Mouse (Mus musculus): ENCODE measurements at regions not wholly inside any gene's neighbourhood (a gene's known extent, or its start where the extent isn't known, plus 50 kb on each side); places are given as distances from the start of the nearest gene placed in this dataset.
A peak's percentile ranks its signal among the peaks of the same experiment; 100 is the strongest.

DNA sequence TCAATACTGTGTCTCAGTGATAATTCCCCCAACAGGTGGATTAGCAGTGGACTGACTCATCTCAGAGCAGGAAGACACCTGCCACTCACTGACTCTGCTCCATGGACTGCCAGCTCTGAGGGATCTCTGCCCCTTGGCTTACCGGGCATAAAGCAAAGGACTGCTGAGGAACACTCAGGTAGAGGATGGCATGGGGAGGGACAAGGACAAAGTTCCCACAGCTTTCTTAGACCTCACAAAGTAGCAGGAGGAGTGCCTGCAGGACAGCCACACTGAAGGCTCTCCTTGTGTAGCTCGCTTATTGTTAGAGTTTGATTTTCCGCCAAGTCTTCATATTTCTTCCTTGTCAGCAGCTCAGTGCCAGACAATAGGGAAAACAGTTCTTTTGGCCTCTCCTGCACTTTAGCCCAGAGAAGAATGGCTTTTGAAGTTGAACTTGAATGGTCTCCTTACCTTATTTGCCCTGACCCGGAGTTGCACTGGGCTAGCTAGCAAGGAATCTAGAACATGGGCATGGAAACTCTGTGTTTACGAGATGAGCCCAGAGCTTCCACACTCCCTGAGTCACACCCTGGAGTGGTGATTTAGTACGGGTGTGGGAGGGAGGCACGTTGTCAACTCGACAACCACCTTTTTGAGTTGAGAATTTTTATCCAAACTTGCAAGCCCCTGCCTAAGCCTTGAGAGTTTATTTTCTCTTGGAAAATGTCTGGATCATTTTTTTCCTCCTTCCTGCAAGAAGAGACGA, 331.4 kb downstream of the Cog6 start:
- Histone ChIP-seq H3K36me3 (ENCODE audit: control insufficient read depth, insufficient read depth) (no peaks in the 10 kb centered on the region), H3K4me3 (replicated peaks; ENCODE audit: low read length) (no peak overlapping the region), H3K27ac (ENCODE audit: low read length) (no peak overlapping the region), H3K4me1 (replicated peaks; ENCODE audit: control insufficient read depth, insufficient read depth, low read length) (peaks cover 7% of the 10 kb centered on the region; the same call in 1 of the 2 replicates), H3K27me3 (replicated peaks; ENCODE audit: control insufficient read depth, insufficient read depth, low read length) (no peaks in the 10 kb centered on the region), H3K4me2 (ENCODE audit: low read length) (no peak overlapping the region), H3K9me3 (ENCODE audit: control insufficient read depth, low read length) (no peaks in the 10 kb centered on the region), H3K9ac (replicated peaks; ENCODE audit: low read depth, low read length) (no peak overlapping the region)
- WGBS, result 63% methylated on average over 9 of the region's 9 CpGs
- no peak for ATAC-seq

DNA sequence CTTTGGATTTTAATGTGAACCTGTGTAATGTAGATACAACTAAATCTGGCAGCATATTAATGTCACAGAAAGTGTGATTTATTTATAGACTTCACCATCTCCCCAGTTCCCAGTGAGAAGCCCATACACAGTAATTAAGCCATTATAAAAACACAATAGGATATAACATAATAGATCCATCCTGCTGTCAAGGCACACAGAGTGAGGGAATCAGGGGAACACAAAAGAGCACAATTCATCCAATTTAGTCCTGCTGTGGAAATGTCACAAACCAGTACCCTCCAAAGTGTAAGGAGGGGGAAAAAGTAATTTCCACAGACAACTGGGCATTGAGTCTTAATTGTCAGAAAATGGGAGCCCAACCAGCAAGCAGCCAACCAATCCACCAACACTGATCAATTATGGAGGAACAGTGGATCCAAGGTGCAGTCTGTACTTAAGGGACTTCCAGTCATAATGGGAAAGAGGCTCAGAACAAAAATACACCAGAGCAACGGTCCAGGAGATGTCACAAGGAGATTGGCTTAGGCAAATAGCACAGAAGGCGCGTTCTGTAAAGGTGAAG, 336.1 kb downstream of the Cog6 start:
- no peak overlapping the region for H3K27ac ChIP-seq (ENCODE audit: low read length)
- no peaks in the 10 kb centered on the region for H3K36me3 ChIP-seq (ENCODE audit: control insufficient read depth, insufficient read depth)
- no peak overlapping the region for H3K4me2 ChIP-seq (ENCODE audit: low read length)
- no peaks in the 10 kb centered on the region for H3K27me3 ChIP-seq (replicated peaks; ENCODE audit: control insufficient read depth, insufficient read depth, low read length)
- peak; percentile 80 for ATAC-seq
- H3K9me3 ChIP-seq (ENCODE audit: control insufficient read depth, low read length), result no peaks in the 10 kb centered on the region
- WGBS, result 5% methylated on average over 3 of the region's 3 CpGs
- peaks cover 7% of the 10 kb centered on the region; the same call in 1 of the 2 replicates for H3K4me1 ChIP-seq (replicated peaks; ENCODE audit: control insufficient read depth, insufficient read depth, low read length)
- no peak overlapping the region for H3K9ac ChIP-seq (replicated peaks; ENCODE audit: low read depth, low read length)
- H3K4me3 ChIP-seq (replicated peaks; ENCODE audit: low read length), result no peak overlapping the region

DNA sequence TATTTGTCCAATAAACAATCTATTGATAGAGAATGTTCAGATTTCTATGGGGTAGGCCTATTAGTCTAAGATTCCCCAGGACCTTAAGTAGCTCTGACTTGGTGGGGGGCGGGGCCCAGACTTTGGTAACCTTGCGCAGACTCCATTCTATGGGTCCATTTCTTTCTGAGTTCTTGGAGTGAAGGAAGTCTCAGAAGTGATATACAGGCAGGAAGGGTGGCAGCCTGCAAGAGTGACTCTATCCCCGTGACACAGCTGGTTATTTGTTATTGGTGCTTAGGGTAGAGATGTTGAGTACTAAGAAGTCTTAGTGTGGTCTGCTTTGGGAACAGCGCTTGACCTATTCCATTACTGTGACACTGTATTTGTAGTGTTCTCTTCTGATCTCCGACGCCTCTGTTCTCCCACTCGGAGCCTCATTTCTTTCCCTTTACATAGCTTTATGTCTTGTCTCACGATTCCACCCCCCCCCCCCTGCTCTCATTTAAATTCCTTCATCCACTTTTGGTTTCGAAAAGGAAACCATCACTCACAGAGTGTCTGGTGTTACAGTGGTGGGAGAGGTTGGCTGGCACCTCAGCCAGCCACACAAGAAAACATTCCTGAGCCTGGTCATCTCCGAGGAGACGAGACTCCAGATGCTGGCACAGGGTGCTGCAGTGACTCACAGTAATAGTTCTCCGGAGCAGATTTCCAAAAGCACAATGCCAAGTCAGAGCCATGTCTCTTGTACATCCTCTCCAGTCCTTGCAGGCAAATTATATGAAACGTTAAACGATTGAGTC, 340.0 kb downstream of the Cog6 start:
- H3K9ac ChIP-seq (replicated peaks; ENCODE audit: low read depth, low read length), result no peak overlapping the region
- 81% methylated on average over 14 of the region's 14 CpGs for WGBS
- no peak overlapping the region for H3K4me3 ChIP-seq (replicated peaks; ENCODE audit: low read length)
- no peaks in the 10 kb centered on the region for H3K27me3 ChIP-seq (replicated peaks; ENCODE audit: control insufficient read depth, insufficient read depth, low read length)
- peaks cover 2% of the 10 kb centered on the region; the same call in 1 of the 2 replicates for H3K4me1 ChIP-seq (replicated peaks; ENCODE audit: control insufficient read depth, insufficient read depth, low read length)
- no peak overlapping the region for H3K27ac ChIP-seq (ENCODE audit: low read length)
- no peak overlapping the region for H3K4me2 ChIP-seq (ENCODE audit: low read length)
- no peaks in the 10 kb centered on the region for H3K9me3 ChIP-seq (ENCODE audit: control insufficient read depth, low read length)
- no peaks in the 10 kb centered on the region for H3K36me3 ChIP-seq (ENCODE audit: control insufficient read depth, insufficient read depth)
- ATAC-seq, result no peak

DNA sequence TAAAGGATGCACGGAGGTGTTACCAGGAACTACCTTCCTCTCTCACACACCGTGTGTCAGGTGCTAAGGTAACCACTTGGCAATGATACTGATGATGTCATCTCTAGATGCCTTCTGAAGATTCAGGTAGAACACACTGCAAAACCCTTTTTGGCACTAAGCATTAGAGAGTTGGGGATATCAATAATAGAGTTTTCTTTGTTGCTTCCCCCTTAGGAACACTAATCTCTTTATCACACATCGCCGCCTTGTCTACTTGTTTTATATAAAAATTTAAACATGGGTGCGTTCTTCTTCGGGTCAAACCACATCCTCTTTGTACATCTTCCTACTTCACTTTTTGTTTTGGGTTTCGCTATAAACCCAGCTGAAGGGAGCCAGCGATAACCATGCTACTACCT, 346.4 kb downstream of the Cog6 start:
- Histone ChIP-seq H3K27me3 (replicated peaks; ENCODE audit: control insufficient read depth, insufficient read depth, low read length) (no peaks in the 10 kb centered on the region), H3K4me2 (ENCODE audit: low read length) (no peak overlapping the region), H3K36me3 (ENCODE audit: control insufficient read depth, insufficient read depth) (no peaks in the 10 kb centered on the region), H3K9ac (replicated peaks; ENCODE audit: low read depth, low read length) (no peak overlapping the region), H3K4me1 (replicated peaks; ENCODE audit: control insufficient read depth, insufficient read depth, low read length) (no peaks in the 10 kb centered on the region), H3K27ac (ENCODE audit: low read length) (no peak overlapping the region), H3K9me3 (ENCODE audit: control insufficient read depth, low read length) (no peaks in the 10 kb centered on the region), H3K4me3 (replicated peaks; ENCODE audit: low read length) (no peak overlapping the region)
- ATAC-seq, result no peak
- 93% methylated on average over 8 of the region's 8 CpGs for WGBS

DNA sequence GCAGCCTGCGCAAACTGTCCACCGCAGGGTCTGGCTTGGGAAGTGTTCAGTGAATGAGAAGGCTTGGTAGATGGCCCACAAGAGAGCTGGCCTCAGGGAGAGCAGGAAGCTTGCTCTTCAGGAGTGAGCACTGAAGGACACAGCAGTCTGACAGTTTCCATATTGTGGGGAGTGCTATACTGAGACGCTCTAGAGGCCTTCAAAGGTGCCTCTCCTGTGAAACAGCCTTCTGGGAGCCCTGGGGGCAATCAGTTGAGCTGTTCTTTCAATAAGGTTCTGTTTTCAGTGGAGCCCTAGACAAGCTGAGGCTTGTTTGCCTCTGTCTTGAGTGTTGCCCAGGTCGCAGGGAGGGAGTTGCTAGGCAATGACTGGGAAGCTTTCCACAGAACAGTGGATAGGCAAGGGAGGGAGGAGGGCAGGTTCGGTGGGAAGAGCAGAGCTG, 353.9 kb downstream of the Cog6 start:
- WGBS, result 41% methylated on average over 5 of the region's 5 CpGs
- no peaks in the 10 kb centered on the region for H3K36me3 ChIP-seq (ENCODE audit: control insufficient read depth, insufficient read depth)
- no peaks in the 10 kb centered on the region for H3K27me3 ChIP-seq (replicated peaks; ENCODE audit: control insufficient read depth, insufficient read depth, low read length)
- H3K9me3 ChIP-seq (ENCODE audit: control insufficient read depth, low read length), result no peaks in the 10 kb centered on the region
- no peak overlapping the region for H3K4me2 ChIP-seq (ENCODE audit: low read length)
- H3K9ac ChIP-seq (replicated peaks; ENCODE audit: low read depth, low read length), result no peak overlapping the region
- no peak overlapping the region for H3K27ac ChIP-seq (ENCODE audit: low read length)
- H3K4me1 ChIP-seq (replicated peaks; ENCODE audit: control insufficient read depth, insufficient read depth, low read length), result peaks cover 13% of the 10 kb centered on the region
- ATAC-seq, result peak; percentile 58
- no peak overlapping the region for H3K4me3 ChIP-seq (replicated peaks; ENCODE audit: low read length)

DNA sequence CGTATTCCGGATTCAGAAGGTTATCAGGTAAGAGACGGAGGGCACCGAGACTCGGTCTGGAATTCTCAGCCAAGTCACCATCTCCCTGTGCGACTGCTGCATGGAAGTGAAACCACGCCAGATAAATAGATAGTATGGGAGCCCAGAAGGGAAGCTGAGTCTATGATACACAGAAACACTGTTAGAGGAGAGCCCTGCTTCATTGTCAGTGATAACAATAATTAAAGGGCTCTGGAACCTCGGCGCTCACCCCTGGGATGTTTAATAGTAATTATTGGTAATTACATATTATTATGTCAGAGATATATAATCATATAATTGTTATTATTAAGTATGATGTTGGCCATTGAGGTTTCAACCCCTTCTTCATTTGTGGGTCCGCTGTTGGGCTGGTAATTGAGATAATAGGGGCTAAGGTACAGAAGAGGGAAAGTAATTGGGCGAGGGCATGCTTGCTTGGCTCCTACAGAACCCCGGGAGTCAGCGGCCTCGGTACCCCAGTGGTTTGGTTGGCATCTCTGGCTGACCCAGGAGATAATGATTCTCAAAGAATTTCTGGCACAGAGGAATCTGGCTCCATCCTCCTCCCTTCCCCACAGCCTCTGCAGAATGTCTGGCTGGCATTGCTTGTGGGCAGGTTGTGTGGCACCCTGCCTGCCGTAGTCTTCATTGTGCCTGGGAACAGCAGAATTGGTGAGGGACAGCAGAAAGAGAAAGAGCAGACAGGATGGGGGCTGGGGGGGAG, 354.7 kb downstream of the Cog6 start:
- 68% methylated on average over 15 of the region's 15 CpGs for WGBS
- no peak overlapping the region for H3K4me3 ChIP-seq (replicated peaks; ENCODE audit: low read length)
- H3K4me1 ChIP-seq (replicated peaks; ENCODE audit: control insufficient read depth, insufficient read depth, low read length), result peaks cover 13% of the 10 kb centered on the region
- H3K27me3 ChIP-seq (replicated peaks; ENCODE audit: control insufficient read depth, insufficient read depth, low read length), result no peaks in the 10 kb centered on the region
- no peak overlapping the region for H3K4me2 ChIP-seq (ENCODE audit: low read length)
- no peaks in the 10 kb centered on the region for H3K9me3 ChIP-seq (ENCODE audit: control insufficient read depth, low read length)
- H3K27ac ChIP-seq (ENCODE audit: low read length), result no peak overlapping the region
- H3K36me3 ChIP-seq (ENCODE audit: control insufficient read depth, insufficient read depth), result no peaks in the 10 kb centered on the region
- no peak overlapping the region for H3K9ac ChIP-seq (replicated peaks; ENCODE audit: low read depth, low read length)
- ATAC-seq, result peak; percentile 63

DNA sequence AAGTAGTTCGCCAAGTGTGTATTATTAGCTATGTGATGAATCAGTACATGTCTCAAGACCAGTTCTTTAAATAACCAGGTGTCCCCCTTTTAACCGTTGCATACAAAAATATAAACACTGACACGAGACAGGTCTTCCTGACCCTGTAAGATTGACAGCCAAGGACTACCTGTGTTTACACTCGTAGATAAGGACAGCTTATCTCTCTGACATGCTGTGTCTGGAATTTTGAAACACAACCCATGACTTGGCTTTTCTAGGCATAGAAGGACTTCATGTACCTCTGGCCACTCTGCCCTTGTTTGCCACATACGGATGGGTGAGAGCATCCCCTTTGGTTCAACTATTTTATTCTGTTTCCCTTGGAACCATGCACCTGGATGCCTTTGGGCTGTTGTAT, 364.0 kb downstream of the Cog6 start:
- no peak overlapping the region for H3K4me3 ChIP-seq (replicated peaks; ENCODE audit: low read length)
- no peak overlapping the region for H3K27ac ChIP-seq (ENCODE audit: low read length)
- H3K9me3 ChIP-seq (ENCODE audit: control insufficient read depth, low read length), result peaks cover 3% of the 10 kb centered on the region; the same call in 1 of the 2 replicates
- 0 out of 2 replicates have a peak, but pooled peaks cover 2% of the 10 kb centered on the region for H3K27me3 ChIP-seq (replicated peaks; ENCODE audit: control insufficient read depth, insufficient read depth, low read length)
- no peak for ATAC-seq
- H3K4me2 ChIP-seq (ENCODE audit: low read length), result no peak overlapping the region
- H3K4me1 ChIP-seq (replicated peaks; ENCODE audit: control insufficient read depth, insufficient read depth, low read length), result no peaks in the 10 kb centered on the region
- WGBS, result 86% methylated on average over 5 of the region's 5 CpGs
- no peaks in the 10 kb centered on the region for H3K36me3 ChIP-seq (ENCODE audit: control insufficient read depth, insufficient read depth)
- H3K9ac ChIP-seq (replicated peaks; ENCODE audit: low read depth, low read length), result no peak overlapping the region

DNA sequence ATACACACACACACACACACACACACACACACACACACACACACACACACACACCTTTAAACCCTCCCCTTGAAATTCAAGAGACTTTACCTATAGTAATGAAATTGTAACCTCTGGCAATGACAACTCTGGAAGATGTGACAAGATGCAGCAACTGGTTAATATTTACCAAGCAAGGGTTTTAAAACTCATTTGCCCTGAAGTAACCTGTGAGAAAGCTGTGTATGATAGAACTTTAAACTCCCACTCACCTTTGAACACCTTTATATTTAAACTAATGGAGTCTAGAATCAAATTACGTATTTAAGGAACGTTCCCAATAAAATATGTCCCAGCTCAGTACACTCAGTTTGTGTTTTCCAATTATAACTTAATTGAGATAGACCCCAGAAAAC, 364.6 kb downstream of the Cog6 start:
- Histone ChIP-seq H3K9me3 (ENCODE audit: control insufficient read depth, low read length) (peaks cover 3% of the 10 kb centered on the region; the same call in 1 of the 2 replicates), H3K4me3 (replicated peaks; ENCODE audit: low read length) (no peak overlapping the region), H3K27ac (ENCODE audit: low read length) (no peak overlapping the region), H3K36me3 (ENCODE audit: control insufficient read depth, insufficient read depth) (no peaks in the 10 kb centered on the region), H3K4me2 (ENCODE audit: low read length) (no peak overlapping the region), H3K27me3 (replicated peaks; ENCODE audit: control insufficient read depth, insufficient read depth, low read length) (0 out of 2 replicates have a peak, but pooled peaks cover 2% of the 10 kb centered on the region), H3K9ac (replicated peaks; ENCODE audit: low read depth, low read length) (no peak overlapping the region), H3K4me1 (replicated peaks; ENCODE audit: control insufficient read depth, insufficient read depth, low read length) (no peaks in the 10 kb centered on the region)
- 89% methylated on average over 2 of the region's 2 CpGs for WGBS
- ATAC-seq, result no peak

All from forebrain, embryonic 16.5 days (tissue).